Mouse (Mus musculus): ENCODE measurements around the gene Gabrg3.

DNA sequence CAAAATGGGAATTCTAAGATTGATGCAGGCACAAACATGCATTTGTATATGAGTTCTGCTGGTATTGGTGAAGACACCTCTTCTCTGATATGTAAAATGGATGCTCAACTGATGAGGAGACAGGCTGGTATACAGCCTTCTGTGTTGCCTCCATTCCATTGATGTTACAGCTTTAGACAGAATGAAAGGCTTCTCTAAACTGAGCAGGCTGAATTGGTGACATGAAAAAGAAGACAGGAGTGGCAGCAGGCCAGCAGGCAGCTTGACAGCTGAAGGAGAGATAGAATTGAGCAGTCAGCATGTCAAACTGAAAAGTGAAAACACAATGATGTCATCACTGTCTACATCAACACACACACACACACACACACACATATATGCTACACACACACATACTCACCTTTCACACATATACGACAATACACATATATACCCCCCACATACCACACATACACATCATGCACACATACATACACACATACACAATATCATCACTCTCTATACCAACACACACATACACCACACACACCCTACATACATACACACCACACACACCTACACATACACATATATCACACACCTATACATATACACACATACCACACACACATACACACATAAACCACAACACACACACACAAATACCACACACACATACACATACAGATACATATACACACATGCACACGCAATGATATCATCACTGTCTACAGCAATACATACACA, 315.4 kb downstream of the Gabrg3 start:
- TF ChIP-seq CTCF (conservative IDR thresholded peaks at IDR 0.05; ENCODE audit: low read length) (no peak), NANOG (IDR thresholded peaks at IDR 0.05; ENCODE audit: borderline replicate concordance, low read length) (no peak), POU5F1 (IDR thresholded peaks at IDR 0.05; ENCODE audit: borderline replicate concordance, low read length) (no peak)
